Mouse (Mus musculus) forebrain, embryonic 16.5 days (tissue): Measurements from ENCODE around the gene Gcfc2. TPM values are rescaled to one million over a fixed set of nuclear protein-coding genes. Genes with fewer than 3 reads are reported as not detected.

Experiments
- ATAC-seq: fragments of 200-750 bp; cut with Nextera tagmentation; 2 replicates; pipeline ENCODE4 v1.8.0; 2017; ENCODE audit warnings: mild to moderate bottlenecking, moderate library complexity
- H3K27ac ChIP-seq: fragments of 300-500 bp; sonication (generic); 2 replicates; pipeline ENCODE4 v1.5.1; 2014; ENCODE audit warnings: low read length, control low read depth
- H3K27me3 ChIP-seq: fragments of 300-500 bp; sonication (generic); replicated peaks from 2 replicates; pipeline ENCODE4 v1.6.1; 2014; ENCODE audit warnings: low read length; ENCODE audit not compliant: control insufficient read depth, insufficient read depth
- H3K36me3 ChIP-seq: fragments of 300-500 bp; sonication (generic); 2 replicates; pipeline ENCODE4 v1.6.1; 2014; ENCODE audit not compliant: control insufficient read depth, insufficient read depth
- H3K4me1 ChIP-seq: fragments of 300-500 bp; sonication (generic); replicated peaks from 2 replicates; pipeline ENCODE4 v1.6.1; 2014; ENCODE audit warnings: low read length; ENCODE audit not compliant: control insufficient read depth, insufficient read depth
- H3K4me2 ChIP-seq: fragments of 300-500 bp; sonication (generic); 2 replicates; pipeline ENCODE4 v1.6.1; 2014; ENCODE audit warnings: mild to moderate bottlenecking, low read length, control low read depth
- H3K4me3 ChIP-seq: fragments of 300-500 bp; sonication (generic); replicated peaks from 2 replicates; pipeline ENCODE4 v1.5.1; 2014; ENCODE audit warnings: mild to moderate bottlenecking, low read length, control low read depth
- H3K9ac ChIP-seq: fragments of 300-500 bp; sonication (generic); replicated peaks from 2 replicates; pipeline ENCODE4 v1.6.1; 2014; ENCODE audit warnings: low read depth, low read length, control low read depth
- H3K9me3 ChIP-seq: fragments of 300-500 bp; sonication (generic); 2 replicates; pipeline ENCODE4 v1.6.1; 2016; ENCODE audit warnings: low read length; ENCODE audit not compliant: control insufficient read depth
- WGBS: fragments of 180-500 bp; shearing (Covaris S2); extraction: QIAGEN DNeasy Blood & Tissue Kit; methylation state at CpG from one replicate; pipeline ENCODE4 v1.1.7; 2014; 5-methylcytosine and 5-hydroxymethylcytosine counted together
- polyA plus RNA-seq: library from polyadenylated mRNA; unstranded; fragments of >200 nt; fragmentation: Nextera tagmentation; extraction: Ambion mirVana; gene quantifications from 2 replicates; pipeline ENCODE4 v1.2.1, GENCODE M21; 2015

Gene Gcfc2
- polyA plus RNA-seq, 1 experiment from 2014 or later: 7.3 TPM

- 46% methylated on average over 2 of the region's 2 CpGs for WGBS
- Histone ChIP-seq H3K36me3 (peaks cover 16% of the 10 kb centered on the region), H3K27me3 (no peaks in the 10 kb centered on the region), H3K27ac (no peak overlapping the region), H3K9ac (no peak overlapping the region; the same call in 1 of the 2 replicates), H3K4me3 (peak overlapping the region; percentile 82), H3K4me1 (peaks cover 7% of the 10 kb centered on the region), H3K4me2 (peak overlapping the region; percentile 43), H3K9me3 (no peaks in the 10 kb centered on the region)
- no peak; the same call in 1 of the 2 replicates for ATAC-seq
Measured at GRCm38 (mm10) chr6:81966068-81966544, 42.6 kb downstream of the Gcfc2 start.

- ATAC-seq: no peak
- H3K27me3 ChIP-seq: no peaks in the 10 kb centered on the region
- no peak overlapping the region for H3K4me2 ChIP-seq
- no peak overlapping the region for H3K9ac ChIP-seq
- WGBS: 35% methylated on average over 7 of the region's 7 CpGs
- no peaks in the 10 kb centered on the region for H3K4me1 ChIP-seq
- H3K4me3 ChIP-seq: no peak overlapping the region
- H3K36me3 ChIP-seq: no peaks in the 10 kb centered on the region
- no peaks in the 10 kb centered on the region for H3K9me3 ChIP-seq
- H3K27ac ChIP-seq: no peak overlapping the region
Measured at GRCm38 (mm10) chr6:81971196-81971595, 47.7 kb downstream of the Gcfc2 start.

GRCm38 (mm10) chr6:81972595-81972994 is 49.1 kb downstream of the Gcfc2 start:
- Histone ChIP-seq H3K4me3 (no peak overlapping the region), H3K9ac (no peak overlapping the region), H3K4me1 (no peaks in the 10 kb centered on the region), H3K36me3 (no peaks in the 10 kb centered on the region), H3K4me2 (no peak overlapping the region), H3K27me3 (no peaks in the 10 kb centered on the region), H3K9me3 (no peaks in the 10 kb centered on the region), H3K27ac (no peak overlapping the region)
- WGBS: 93% methylated on average over 8 of the region's 8 CpGs
- no peak for ATAC-seq

GRCm38 (mm10) chr6:81975971-81976621 is 52.6 kb downstream of the Gcfc2 start:
- no peaks in the 10 kb centered on the region for H3K4me1 ChIP-seq
- ATAC-seq: peak; percentile 74; the same call in 1 of the 2 replicates
- H3K4me2 ChIP-seq: no peak overlapping the region
- no peak overlapping the region for H3K27ac ChIP-seq
- no peaks in the 10 kb centered on the region for H3K27me3 ChIP-seq
- WGBS: 39% methylated on average over 7 of the region's 7 CpGs
- H3K4me3 ChIP-seq: no peak overlapping the region
- no peaks in the 10 kb centered on the region for H3K36me3 ChIP-seq
- no peak overlapping the region for H3K9ac ChIP-seq
- H3K9me3 ChIP-seq: no peaks in the 10 kb centered on the region

- WGBS: 89% methylated on average over 4 of the region's 4 CpGs
- Histone ChIP-seq H3K4me1 (no peaks in the 10 kb centered on the region), H3K4me2 (no peak overlapping the region), H3K27me3 (no peaks in the 10 kb centered on the region), H3K4me3 (no peak overlapping the region), H3K9ac (no peak overlapping the region), H3K36me3 (no peaks in the 10 kb centered on the region), H3K9me3 (no peaks in the 10 kb centered on the region), H3K27ac (no peak overlapping the region)
- no peak for ATAC-seq
Measured at GRCm38 (mm10) chr6:81979286-81979685, 55.8 kb downstream of the Gcfc2 start.

- H3K36me3 ChIP-seq: no peaks in the 10 kb centered on the region
- H3K4me2 ChIP-seq: no peak overlapping the region
- no peak overlapping the region for H3K27ac ChIP-seq
- WGBS: 90% methylated on average over 8 of the region's 8 CpGs
- no peaks in the 10 kb centered on the region for H3K27me3 ChIP-seq
- no peaks in the 10 kb centered on the region for H3K9me3 ChIP-seq
- H3K4me3 ChIP-seq: no peak overlapping the region
- H3K9ac ChIP-seq: no peak overlapping the region
- H3K4me1 ChIP-seq: peaks cover 8% of the 10 kb centered on the region
- no peak for ATAC-seq
Measured at GRCm38 (mm10) chr6:81986171-81986570, 62.7 kb downstream of the Gcfc2 start.

GRCm38 (mm10) chr6:81986599-81986998 is 63.1 kb downstream of the Gcfc2 start:
- no peak overlapping the region for H3K4me3 ChIP-seq
- H3K9ac ChIP-seq: no peak overlapping the region
- H3K4me1 ChIP-seq: peaks cover 8% of the 10 kb centered on the region
- no peaks in the 10 kb centered on the region for H3K36me3 ChIP-seq
- H3K27ac ChIP-seq: no peak overlapping the region
- H3K27me3 ChIP-seq: no peaks in the 10 kb centered on the region
- WGBS: 53% methylated on average over 5 of the region's 5 CpGs
- H3K4me2 ChIP-seq: no peak overlapping the region
- H3K9me3 ChIP-seq: no peaks in the 10 kb centered on the region
- no peak for ATAC-seq

- H3K4me1 ChIP-seq: peaks cover 8% of the 10 kb centered on the region
- H3K27me3 ChIP-seq: no peaks in the 10 kb centered on the region
- H3K4me3 ChIP-seq: no peak overlapping the region
- H3K36me3 ChIP-seq: no peaks in the 10 kb centered on the region
- H3K9me3 ChIP-seq: no peaks in the 10 kb centered on the region
- peak; percentile 60 for ATAC-seq
- no peak overlapping the region for H3K27ac ChIP-seq
- no peak overlapping the region for H3K9ac ChIP-seq
- no peak overlapping the region for H3K4me2 ChIP-seq
- 0% methylated on average over 9 of the region's 9 CpGs for WGBS
Measured at GRCm38 (mm10) chr6:81987010-81987409, 63.5 kb downstream of the Gcfc2 start.

- Histone ChIP-seq H3K27me3 (no peaks in the 10 kb centered on the region), H3K4me2 (no peak overlapping the region), H3K4me1 (peaks cover 8% of the 10 kb centered on the region), H3K27ac (no peak overlapping the region), H3K9ac (no peak overlapping the region), H3K9me3 (no peaks in the 10 kb centered on the region), H3K36me3 (no peaks in the 10 kb centered on the region), H3K4me3 (no peak overlapping the region)
- ATAC-seq: no peak
- 53% methylated on average over 3 of the region's 3 CpGs for WGBS
Measured at GRCm38 (mm10) chr6:81987580-81987979, 64.1 kb downstream of the Gcfc2 start.

- no peak for ATAC-seq
- H3K27me3 ChIP-seq: no peaks in the 10 kb centered on the region
- peaks cover 8% of the 10 kb centered on the region for H3K4me1 ChIP-seq
- no peak overlapping the region for H3K4me2 ChIP-seq
- H3K27ac ChIP-seq: no peak overlapping the region
- no peak overlapping the region for H3K9ac ChIP-seq
- 90% methylated on average over 5 of the region's 5 CpGs for WGBS
- no peak overlapping the region for H3K4me3 ChIP-seq
- H3K36me3 ChIP-seq: no peaks in the 10 kb centered on the region
- H3K9me3 ChIP-seq: no peaks in the 10 kb centered on the region
Measured at GRCm38 (mm10) chr6:81988341-81988740, 64.9 kb downstream of the Gcfc2 start.
